Mouse (Mus musculus) layer of hippocampus, adult 2 months (tissue): ENCODE results near the gene Mogat1. TPM values are rescaled to one million over a fixed set of nuclear protein-coding genes. Genes with fewer than 3 reads are reported as not detected.
"Not testable (repeated sequence)": the region's sequence is repeated elsewhere in the genome, so short reads cannot be mapped to it uniquely, and the experiment has no call there.

ENCODE experiments used
- DNase-seq, 2 experiments: peaks; one replicate each; pipeline ENCODE4 v3.0.0; 2022; ENCODE audit warnings: low spot score in 2 of 2
- H3K27ac ChIP-seq: fragments of 200-600 bp; 2 replicates; pipeline ENCODE4 v1.8.1; 2022
- H3K4me3 ChIP-seq: fragments of 200-600 bp; 2 replicates; pipeline ENCODE4 v1.8.1; 2022; ENCODE audit warnings: mild to moderate bottlenecking
- CTCF ChIP-seq: fragments of 200-600 bp; conservative IDR thresholded peaks from 2 replicates; pipeline ENCODE4 v1.8.1; 2022; ENCODE audit warnings: antibody characterized with exemption, mild to moderate bottlenecking, moderate library complexity
- total RNA-seq, 2 experiments: library from RNA; stranded (reverse); gene quantifications; 2 replicates each; pipeline ENCODE4 v1.2.3; 2021

Mogat1 gene
- total RNA-seq, 2 experiments from 2014 or later = not detected

- TF ChIP-seq CTCF = peak; percentile 100
- no peak overlapping the region for H3K4me3 ChIP-seq
- peak; percentile 66 to 78 for DNase-seq
- no peak overlapping the region for H3K27ac ChIP-seq
Observed at GRCm38 (mm10) chr1:78525189-78525886, 14.5 kb downstream of the Mogat1 start.

GRCm38 (mm10) chr1:78528356-78528755 lies 17.6 kb downstream of the Mogat1 start:
- H3K27ac ChIP-seq = no peak overlapping the region
- no peak for DNase-seq
- no peak for TF ChIP-seq CTCF
- no peak overlapping the region for H3K4me3 ChIP-seq

- Histone ChIP-seq H3K4me3 (no peak overlapping the region), H3K27ac (no peak overlapping the region)
- DNase-seq = no peak
- TF ChIP-seq CTCF = no peak
Observed at GRCm38 (mm10) chr1:78529011-78529410, 18.2 kb downstream of the Mogat1 start.

- Histone ChIP-seq H3K4me3 (no peak overlapping the region), H3K27ac (peak overlapping the region; percentile 81)
- peak; percentile 20 to 65 for DNase-seq
- TF ChIP-seq CTCF = peak; percentile 71
Observed at GRCm38 (mm10) chr1:78530500-78531215, 19.9 kb downstream of the Mogat1 start.

- no peak overlapping the region for H3K4me3 ChIP-seq
- TF ChIP-seq CTCF = no peak
- peak in 1 of 2 experiments; percentile 25 for DNase-seq
- H3K27ac ChIP-seq = peak overlapping the region; percentile 81
Observed at GRCm38 (mm10) chr1:78532184-78532800, 21.5 kb downstream of the Mogat1 start.

- no peak for DNase-seq
- Histone ChIP-seq H3K27ac (no peak overlapping the region), H3K4me3 (no peak overlapping the region)
- no peak for TF ChIP-seq CTCF
Observed at GRCm38 (mm10) chr1:78534428-78535150, 23.8 kb downstream of the Mogat1 start.

GRCm38 (mm10) chr1:78536310-78537164 lies 25.7 kb downstream of the Mogat1 start:
- peak overlapping the region; percentile 60 for H3K4me3 ChIP-seq
- DNase-seq = peak; percentile 75 to 89
- TF ChIP-seq CTCF = peak; percentile 77
- peak overlapping the region; percentile 93 for H3K27ac ChIP-seq

- peak; percentile 69 to 86 for DNase-seq
- Histone ChIP-seq H3K27ac (peak overlapping the region; percentile 93), H3K4me3 (peak overlapping the region; percentile 60)
- no peak for TF ChIP-seq CTCF
Observed at GRCm38 (mm10) chr1:78537494-78538010, 26.8 kb downstream of the Mogat1 start.

GRCm38 (mm10) chr1:78538396-78538795 lies 27.6 kb downstream of the Mogat1 start:
- TF ChIP-seq CTCF = no peak

GRCm38 (mm10) chr1:78539166-78539565 lies 28.4 kb downstream of the Mogat1 start:
- no peak overlapping the region for H3K4me3 ChIP-seq
- no peak for DNase-seq
- peak overlapping the region; percentile 93; the same call in 1 of the 2 replicates for H3K27ac ChIP-seq
- no peak for TF ChIP-seq CTCF

More at GRCm38 (mm10) chr1:78538396-78538795, 27.6 kb downstream of the Mogat1 start:
- Histone ChIP-seq H3K4me3 (no peak overlapping the region), H3K27ac (peak overlapping the region; percentile 93)
- DNase-seq = no peak

- not testable (repeated sequence) for DNase-seq, H3K4me3 ChIP-seq, H3K27ac ChIP-seq
Observed at GRCm38 (mm10) chr1:78543631-78544030, 32.8 kb downstream of the Mogat1 start.

- Histone ChIP-seq H3K4me3 (no peak overlapping the region), H3K27ac (no peak overlapping the region)
- no peak for TF ChIP-seq CTCF
- DNase-seq = no peak
Observed at GRCm38 (mm10) chr1:78546258-78546657, 35.5 kb downstream of the Mogat1 start.
